Mouse (Mus musculus) embryonic stem cell, embryonic (primary cell): ENCODE data around the gene Fam19a1.

Source experiments
- CTCF ChIA-PET, 4 experiments: fragments of 300-600 bp in 2 of 4; fragments of 350-600 bp in 2 of 4; sonication (Branson Sonifier 250); formaldehyde crosslinking; loops; one replicate each; lab custom pipeline; 2022; ENCODE audit warnings: inconsistent platforms in 2 of 4; lab: Charles Lee
- POLR2A ChIA-PET, 4 experiments: fragments of 300-600 bp in 2 of 4; fragments of 350-600 bp in 2 of 4; sonication (Branson Sonifier 250); formaldehyde crosslinking; loops; one replicate each; lab custom pipeline; 2022; ENCODE audit warnings: antibody characterized with exemption in 4 of 4, inconsistent platforms in 1 of 4; lab: Charles Lee

The Fam19a1 gene

DNA sequence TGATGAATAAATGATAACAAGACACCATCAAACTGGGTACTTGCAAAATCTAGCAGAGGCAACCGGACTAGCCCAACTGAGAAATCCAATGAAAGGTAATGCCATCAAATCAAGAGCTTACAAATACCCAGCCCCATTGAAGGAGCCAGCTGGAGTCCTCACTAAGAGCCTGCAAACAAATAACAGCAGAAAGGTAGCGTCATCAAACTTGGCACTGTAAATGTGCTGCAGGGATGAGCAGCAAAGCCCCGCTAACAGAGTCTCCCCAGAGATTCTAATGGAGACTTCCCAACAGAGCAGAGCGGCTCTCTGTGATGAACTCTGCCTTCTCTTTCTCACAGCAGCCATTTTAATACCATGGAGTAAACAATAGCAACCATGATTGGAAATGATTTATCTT, 305.9 kb downstream of the Fam19a1 start:
- CTCF ChIA-PET = no interaction called here

DNA sequence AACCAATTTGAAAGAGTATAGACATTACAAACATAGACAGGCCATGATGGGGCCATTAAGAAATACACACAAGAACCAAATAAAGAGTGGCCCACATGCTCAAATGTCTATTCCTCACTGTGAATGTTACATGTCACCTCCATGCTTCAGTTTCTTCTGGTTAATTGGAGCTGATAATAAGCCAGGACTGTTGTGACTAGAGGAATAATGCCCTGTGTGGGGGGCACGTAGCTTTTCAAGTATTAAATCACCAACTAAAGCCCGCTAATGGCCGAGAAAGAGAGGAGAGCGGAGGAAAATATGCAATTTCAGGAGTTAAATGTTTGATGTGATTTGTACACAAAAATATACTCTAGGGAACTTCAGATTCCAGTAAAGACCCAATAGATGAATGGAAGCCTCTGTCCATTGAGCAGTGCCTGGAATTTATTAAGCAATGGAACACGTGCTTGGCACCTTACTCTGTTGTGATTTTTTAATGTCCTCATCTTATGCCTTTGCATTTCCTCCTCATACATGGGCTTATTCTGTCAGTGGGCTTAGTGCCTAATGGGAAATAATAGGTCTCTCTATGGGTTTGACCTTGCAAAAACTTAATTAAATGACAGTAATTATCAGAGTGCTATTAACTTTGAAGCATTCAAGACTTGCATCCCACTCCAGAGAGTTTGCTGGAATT, 306.9 kb downstream of the Fam19a1 start:
- ChIA-PET POLR2A (no interaction called here), CTCF (no interaction called here)

More for the DNA sequence above, 305.9 kb downstream of the Fam19a1 start:
- POLR2A ChIA-PET = no interaction called here

GRCm38 (mm10) chr6:96420515-96420914, 307.6 kb downstream of the Fam19a1 start:
- CTCF ChIA-PET = no interaction called here

DNA sequence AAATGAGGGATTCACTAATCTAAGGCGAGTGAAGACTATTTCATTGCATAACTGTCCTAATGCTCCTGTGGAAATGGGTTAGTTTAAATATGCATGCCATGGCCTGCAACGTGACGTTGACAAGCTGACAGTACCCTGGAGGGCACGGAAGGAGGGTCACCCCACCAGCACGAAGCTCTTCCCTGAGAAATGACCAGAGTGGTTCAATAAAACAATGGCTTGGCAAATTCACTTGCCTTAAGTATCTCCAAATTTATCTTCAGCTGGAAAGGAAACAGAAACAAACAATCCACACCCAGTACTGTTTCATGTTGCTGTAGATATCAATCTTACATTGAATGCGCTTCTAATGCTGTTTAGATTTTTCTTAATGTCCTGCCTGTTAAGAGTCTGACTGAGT, 316.4 kb downstream of the Fam19a1 start:
- CTCF ChIA-PET = no interaction called here
- POLR2A ChIA-PET = no interaction called here

More at GRCm38 (mm10) chr6:96420515-96420914, 307.6 kb downstream of the Fam19a1 start:
- POLR2A ChIA-PET = no interaction called here

DNA sequence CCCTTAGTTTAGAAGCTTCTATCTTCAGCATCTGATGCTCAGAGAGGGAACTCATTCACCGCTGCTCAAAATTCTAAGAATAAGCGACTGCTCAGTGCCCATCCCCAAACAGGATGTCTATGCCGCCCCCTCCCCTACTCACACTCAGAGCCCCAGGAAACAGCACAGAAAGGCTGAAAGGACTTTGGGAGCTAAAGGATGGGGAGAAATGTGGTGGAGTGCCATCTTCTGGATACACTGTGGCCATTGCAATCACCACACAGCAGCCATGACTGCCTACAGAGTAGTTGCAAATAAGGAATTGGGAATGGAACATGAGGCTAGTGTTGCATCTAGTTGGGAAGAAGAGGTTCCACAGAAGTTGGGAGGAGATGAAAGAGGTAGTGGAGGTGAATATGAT, 319.4 kb downstream of the Fam19a1 start:
- ChIA-PET CTCF (interaction anchor here in 1 of 4 experiments (0.7 kb wide), 1 partner anchor 714 kb away, joined by 3 read pairs; the partner anchor contains the start of gene Suclg2), POLR2A (no interaction called here)

DNA sequence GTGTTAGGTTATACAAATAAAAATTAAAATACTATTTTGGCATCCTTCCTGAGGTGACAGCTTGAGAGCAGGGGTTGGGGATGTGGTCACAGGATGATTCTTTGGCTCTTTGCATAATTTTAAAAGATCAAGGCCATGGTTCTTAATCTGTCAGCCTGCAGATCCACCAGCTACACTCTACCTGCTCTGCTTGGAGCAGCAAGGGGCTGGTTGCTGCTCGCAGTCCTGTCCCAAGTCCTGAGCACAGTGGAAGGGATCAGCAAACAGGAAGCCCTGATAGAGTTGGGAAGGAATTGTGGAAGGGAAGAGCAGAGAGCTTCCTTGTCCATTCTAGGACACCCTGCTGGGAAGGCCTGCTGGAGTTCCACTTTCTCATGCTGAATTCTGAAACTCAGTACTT, 320.9 kb downstream of the Fam19a1 start:
- ChIA-PET POLR2A (no interaction called here), CTCF (interaction anchor here in 1 of 4 experiments (0.8 kb wide), 1 partner anchor 540 kb away, joined by 3 read pairs; no protein-coding TSS in a partner anchor)

- ChIA-PET CTCF (interaction anchor here in 1 of 4 experiments (0.6 kb wide), 1 partner anchor 526 kb away, joined by 3 read pairs; no protein-coding TSS in a partner anchor), POLR2A (no interaction called here)
These were observed 322.6 kb downstream of the Fam19a1 start for GRCm38 (mm10) chr6:96435545-96435944.

DNA sequence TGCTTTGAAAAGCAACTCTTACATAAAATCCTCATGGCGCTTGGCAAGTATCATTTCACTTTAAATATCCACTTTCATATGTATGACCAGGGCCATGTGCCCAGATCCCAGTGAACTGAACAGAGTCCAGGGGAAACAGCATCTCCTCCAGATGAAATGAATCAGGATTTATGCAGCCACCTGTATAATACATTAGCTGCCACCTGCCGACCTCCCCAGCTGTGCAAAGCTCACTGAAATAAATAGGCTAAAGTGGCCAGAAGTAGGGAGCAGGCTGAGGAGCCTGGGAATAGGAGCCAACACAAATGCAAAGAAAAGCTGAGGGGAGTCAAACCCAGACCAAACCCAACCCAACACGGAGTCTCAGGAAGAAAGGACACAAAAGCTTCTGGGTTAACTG, 324.9 kb downstream of the Fam19a1 start:
- ChIA-PET POLR2A (interaction anchor here in 1 of 4 experiments (1.1 kb wide), 1 partner anchor 17 kb away, joined by 3 read pairs; no protein-coding TSS in a partner anchor), CTCF (no interaction called here)

GRCm38 (mm10) chr6:96439419-96439818, 326.5 kb downstream of the Fam19a1 start:
- ChIA-PET POLR2A (interaction anchor here in 1 of 4 experiments (0.6 kb wide), 1 partner anchor 113 kb away, joined by 3 read pairs; no protein-coding TSS in a partner anchor), CTCF (no interaction called here)

DNA sequence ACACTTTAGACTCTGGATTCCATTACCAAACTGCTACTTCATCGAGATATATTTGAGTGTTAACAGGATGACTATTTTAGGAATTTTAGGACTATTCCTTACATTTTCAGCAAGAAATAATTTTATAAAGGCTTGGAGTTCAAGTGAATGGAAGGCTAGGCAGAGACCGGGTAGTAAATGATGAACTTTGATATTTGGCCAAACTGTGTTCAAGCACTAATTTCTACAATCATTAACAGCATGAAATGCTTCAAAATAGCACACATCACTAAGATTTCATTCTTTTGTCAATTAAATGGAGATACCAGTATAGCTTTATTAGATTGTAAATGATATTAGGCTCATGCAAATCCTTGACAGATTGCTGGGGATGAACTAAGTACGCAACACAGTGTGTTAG, 329.0 kb downstream of the Fam19a1 start:
- CTCF ChIA-PET = no interaction called here

GRCm38 (mm10) chr6:96447466-96447865, 334.5 kb downstream of the Fam19a1 start:
- ChIA-PET CTCF (no interaction called here), POLR2A (no interaction called here)

More for the DNA sequence above, 329.0 kb downstream of the Fam19a1 start:
- POLR2A ChIA-PET = no interaction called here

DNA sequence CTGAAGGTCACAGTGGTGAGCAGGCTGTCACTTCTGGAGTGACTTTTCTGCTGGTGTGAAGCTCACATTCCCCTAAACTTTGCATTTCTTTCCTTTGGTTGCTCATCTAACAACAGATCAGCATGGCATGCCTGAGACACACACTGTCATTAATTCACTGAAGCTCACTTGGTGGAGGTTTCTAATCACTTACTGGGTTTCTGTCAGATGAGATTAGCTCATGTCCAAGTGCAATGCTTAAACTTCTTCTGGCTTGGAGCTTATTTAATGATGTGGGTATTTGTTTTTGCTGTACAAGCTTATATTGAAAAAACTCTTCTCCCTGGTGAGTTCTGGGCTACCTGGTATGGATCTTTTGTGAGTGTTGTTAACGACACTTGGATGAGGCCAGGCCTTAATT, 343.3 kb downstream of the Fam19a1 start:
- POLR2A ChIA-PET = interaction anchor here in 2 of 4 experiments (0.7 to 0.9 kb wide), 2 partner anchors 138 to 646 kb away, joined by 3 read pairs; no protein-coding TSS in a partner anchor
- CTCF ChIA-PET = no interaction called here

DNA sequence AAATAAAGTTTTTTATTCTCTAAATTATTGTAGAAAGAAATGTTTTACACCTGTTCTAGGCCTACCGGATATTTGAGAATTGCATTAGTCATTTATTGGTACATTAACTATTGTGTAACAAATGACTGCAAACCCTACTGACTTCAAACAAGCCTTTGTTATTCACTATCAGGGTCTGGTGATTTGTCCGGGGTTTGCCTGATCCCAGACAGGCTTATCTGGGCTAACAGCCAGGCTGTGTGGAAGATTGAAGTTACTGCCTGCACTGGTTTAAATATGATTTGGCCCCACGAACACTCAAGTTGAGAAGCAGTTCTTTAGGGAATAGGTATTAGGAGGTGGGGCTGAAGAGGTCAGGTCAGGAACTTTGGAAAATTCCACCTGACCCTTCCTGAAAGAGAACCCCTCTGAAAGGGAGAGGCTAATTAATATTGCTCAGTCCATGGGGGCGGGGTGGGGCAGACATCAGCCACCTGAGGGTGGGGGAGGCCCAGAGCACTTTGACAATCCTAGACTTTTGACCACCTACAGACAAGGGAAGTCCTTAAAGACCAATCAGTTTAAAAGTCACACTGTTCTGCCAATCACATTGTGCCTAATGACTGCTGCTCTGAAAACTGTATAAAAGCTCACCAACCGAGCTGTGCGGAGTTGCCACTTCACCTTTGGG, 344.8 kb downstream of the Fam19a1 start:
- POLR2A ChIA-PET = interaction anchor here in 1 of 4 experiments (0.7 kb wide), 1 partner anchor 300 kb away, joined by 4 read pairs; no protein-coding TSS in a partner anchor

GRCm38 (mm10) chr6:96459041-96459440, 346.1 kb downstream of the Fam19a1 start:
- ChIA-PET CTCF (no interaction called here), POLR2A (no interaction called here)

More for the DNA sequence above, 344.8 kb downstream of the Fam19a1 start:
- CTCF ChIA-PET = interaction anchor here in 1 of 4 experiments (0.7 kb wide), 1 partner anchor 684 kb away, joined by 3 read pairs; no protein-coding TSS in a partner anchor

- ChIA-PET POLR2A (no interaction called here), CTCF (no interaction called here)
These were observed 386.5 kb downstream of the Fam19a1 start for GRCm38 (mm10) chr6:96499464-96499863.

- CTCF ChIA-PET = no interaction called here
- POLR2A ChIA-PET = no interaction called here
These were observed 428.6 kb downstream of the Fam19a1 start for GRCm38 (mm10) chr6:96541600-96541999.

GRCm38 (mm10) chr6:96544832-96545231, 431.9 kb downstream of the Fam19a1 start:
- ChIA-PET POLR2A (no interaction called here), CTCF (no interaction called here)

DNA sequence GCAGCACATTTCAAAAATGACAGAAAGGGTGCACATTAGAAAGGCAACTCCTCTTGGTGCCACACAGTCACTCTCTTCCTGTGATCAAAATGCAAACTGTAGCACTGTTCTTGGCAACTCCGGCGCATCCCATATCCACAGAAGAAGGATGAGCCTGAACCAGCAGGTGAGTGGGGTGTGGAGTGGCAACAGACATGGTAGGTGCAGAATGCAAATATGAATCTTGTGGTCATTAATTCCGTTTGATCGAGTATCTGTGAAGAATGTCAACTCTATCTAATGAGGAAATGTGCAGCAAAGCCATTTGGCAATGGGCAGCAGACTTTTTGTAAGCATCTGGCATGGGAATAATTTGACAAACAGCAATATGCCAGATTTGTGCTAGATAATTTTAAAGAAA, 437.5 kb downstream of the Fam19a1 start:
- POLR2A ChIA-PET = no interaction called here

GRCm38 (mm10) chr6:96578649-96579048, 465.7 kb downstream of the Fam19a1 start:
- POLR2A ChIA-PET = interaction anchor here in 1 of 4 experiments (0.8 to 1.0 kb wide), 2 partner anchors 16 to 46 kb away, joined by 3 read pairs; no protein-coding TSS in a partner anchor
- CTCF ChIA-PET = no interaction called here

More for the DNA sequence above, 437.5 kb downstream of the Fam19a1 start:
- CTCF ChIA-PET = no interaction called here

- CTCF ChIA-PET = no interaction called here
- POLR2A ChIA-PET = no interaction called here
These were observed 467.8 kb downstream of the Fam19a1 start for GRCm38 (mm10) chr6:96580726-96581125.
